Mouse (Mus musculus) heart, adult 2 months (tissue): ENCODE results near the gene Gnao1.

ENCODE experiments used
- CTCF ChIP-seq: fragments of 200-600 bp; IDR thresholded peaks from 2 replicates; pipeline ENCODE4 v1.8.1; 2022; ENCODE audit warnings: antibody characterized with exemption, mild to moderate bottlenecking, moderate library complexity
- EP300 ChIP-seq: fragments of 200-500 bp; IDR thresholded peaks from 2 replicates; pipeline ENCODE4 v1.6.1; 2011; ENCODE audit warnings: low read depth, low read length, control low read depth; ENCODE audit not compliant: insufficient read depth
- POLR2A ChIP-seq: fragments of 200-500 bp; IDR thresholded peaks from 2 replicates; pipeline ENCODE4 v1.6.1; 2011; ENCODE audit warnings: mild to moderate bottlenecking, low read depth, low read length, control low read depth; ENCODE audit not compliant: insufficient read depth

DNA sequence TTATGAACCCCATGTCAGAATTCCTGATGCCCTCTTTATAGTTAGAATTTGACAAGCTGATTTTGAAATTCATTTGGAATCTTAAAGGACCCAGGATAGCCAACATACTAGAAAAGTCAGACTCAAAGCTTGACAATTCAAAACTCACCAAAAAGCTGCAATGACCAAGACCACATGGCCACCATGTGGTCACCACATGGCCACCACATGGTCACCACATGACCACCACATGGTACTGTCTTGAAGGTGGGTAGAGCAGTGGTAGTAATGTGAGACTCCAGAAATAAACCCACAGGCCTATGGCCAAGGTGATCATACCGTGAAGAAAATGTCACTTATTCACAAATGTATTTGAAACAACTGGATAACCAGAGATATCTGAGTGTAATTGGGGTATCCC, 48.5 kb downstream of the Gnao1 start:
- TF ChIP-seq EP300 (no peak), CTCF (no peak), POLR2A (no peak)
